Mouse (Mus musculus) heart, adult 2 months (tissue): Measurements from ENCODE around the gene Smg5.

Source experiments
- CTCF ChIP-seq: fragments of 200-600 bp; IDR thresholded peaks from 2 replicates; pipeline ENCODE4 v1.8.1; 2022; ENCODE audit warnings: antibody characterized with exemption, mild to moderate bottlenecking, moderate library complexity
- EP300 ChIP-seq: fragments of 200-500 bp; IDR thresholded peaks from 2 replicates; pipeline ENCODE4 v1.6.1; 2011; ENCODE audit warnings: low read depth, low read length, control low read depth; ENCODE audit not compliant: insufficient read depth
- POLR2A ChIP-seq: fragments of 200-500 bp; IDR thresholded peaks from 2 replicates; pipeline ENCODE4 v1.6.1; 2011; ENCODE audit warnings: mild to moderate bottlenecking, low read depth, low read length, control low read depth; ENCODE audit not compliant: insufficient read depth

- TF ChIP-seq CTCF (no peak), POLR2A (no peak), EP300 (no peak)
These were observed 23.5 kb downstream of the Smg5 start for GRCm38 (mm10) chr3:88359584-88359983.
